Mouse (Mus musculus) left cerebral cortex, adult 8-10 months (tissue): ENCODE data around the gene Akp3. TPM values are rescaled to one million over a fixed set of nuclear protein-coding genes. Genes with fewer than 3 reads are reported as not detected.

ENCODE experiments used
- DNase-seq, 2 experiments: peaks; one replicate each; pipeline ENCODE4 v3.0.0; 2022; ENCODE audit warnings: low spot score in 2 of 2
- total RNA-seq, 4 experiments: library from RNA; stranded (reverse); gene quantifications; 2 replicates each; pipeline ENCODE4 v1.2.4; 2022

Akp3 gene
- total RNA-seq, 4 experiments from 2014 or later, result not detected

DNA sequence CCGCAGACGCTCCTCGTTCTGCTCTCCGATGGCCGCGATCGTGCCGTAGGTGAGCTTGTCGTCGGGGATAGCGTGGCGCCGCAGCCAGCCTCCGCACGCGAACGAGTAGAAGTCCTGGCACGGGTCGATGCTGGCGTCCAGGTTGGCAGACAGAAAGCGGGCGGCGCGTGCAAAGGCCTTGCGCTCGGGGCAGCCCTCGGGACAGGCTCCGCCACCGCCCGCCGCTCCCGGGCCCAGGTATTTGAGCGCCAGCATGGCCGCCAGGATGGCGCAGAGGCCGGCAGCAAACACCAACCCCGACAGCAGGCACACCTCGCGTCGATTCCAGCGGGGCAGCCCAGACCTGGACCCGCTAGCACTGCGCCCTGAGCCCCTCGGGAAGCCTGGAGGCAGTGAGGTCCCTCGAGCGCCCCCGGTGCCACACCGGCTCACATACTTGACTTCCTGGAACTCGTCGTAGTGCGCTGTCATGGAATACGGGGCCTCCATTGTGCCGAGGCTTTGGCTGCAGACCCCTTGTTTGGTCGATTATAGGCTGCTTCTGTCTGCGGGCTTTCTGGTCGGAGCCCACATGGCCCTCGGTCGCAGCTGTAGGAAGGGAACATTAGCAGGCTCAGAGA lies 29.8 kb downstream of the Akp3 start:
- no peak for DNase-seq

DNA sequence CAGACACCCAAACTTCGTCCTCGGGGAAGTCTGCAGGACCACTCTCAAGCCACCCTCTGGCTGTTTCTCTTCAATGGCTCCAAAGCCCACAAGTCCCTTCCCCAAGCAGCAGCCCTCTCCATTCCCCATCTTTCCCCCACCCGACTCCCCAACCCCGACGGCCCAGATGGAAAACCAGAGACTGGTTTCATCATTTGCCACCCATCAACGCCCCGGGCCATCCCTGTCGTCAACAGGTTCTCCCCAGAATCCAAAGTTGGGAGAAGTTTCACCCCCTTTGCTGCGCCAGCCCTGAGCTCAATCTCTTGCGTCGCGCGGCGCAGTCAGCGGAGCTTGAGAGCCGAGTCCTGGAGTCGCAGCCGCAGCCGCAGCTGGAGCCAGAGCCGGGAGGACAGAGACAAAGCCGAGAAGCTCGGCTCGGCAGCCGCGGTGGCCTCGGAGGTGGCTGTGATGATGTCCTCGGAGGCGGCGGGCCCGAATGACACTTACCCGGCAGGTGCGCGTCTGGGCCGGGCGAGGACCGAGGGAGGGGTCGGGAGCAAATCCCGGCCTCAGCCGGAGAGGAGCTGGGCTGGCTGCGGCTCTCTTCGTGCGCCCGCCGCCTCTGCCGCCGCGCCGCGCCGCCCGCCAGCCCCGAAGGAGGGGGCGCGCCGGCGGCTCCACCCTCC lies 30.9 kb downstream of the Akp3 start:
- DNase-seq, result peak in 1 of 2 experiments; percentile 6

DNA sequence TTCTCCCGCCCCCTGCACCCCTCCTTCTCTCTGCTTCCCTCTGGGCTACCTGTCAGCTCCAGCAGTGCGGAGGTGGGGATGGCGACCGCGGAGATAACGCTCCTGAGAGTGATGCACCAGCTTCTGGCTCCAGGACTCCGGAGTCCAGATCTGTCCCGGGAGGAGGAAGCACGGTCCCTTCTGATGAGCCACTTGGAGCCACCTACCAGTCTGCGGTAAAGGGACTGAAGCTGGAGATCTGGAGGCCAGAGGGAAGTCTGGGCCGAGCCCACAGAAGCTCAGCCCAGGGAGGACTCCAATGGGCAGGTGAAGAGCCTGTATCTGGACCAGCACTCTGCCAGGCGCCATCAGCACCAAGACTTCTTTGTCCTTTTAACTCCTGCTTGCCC lies 31.4 kb downstream of the Akp3 start, which contains the start of gene Ecel1:
Gene Ecel1 (minus strand): TSS at position 323 of the 389 bp plus-strand sequence.
- no peak for DNase-seq

DNA sequence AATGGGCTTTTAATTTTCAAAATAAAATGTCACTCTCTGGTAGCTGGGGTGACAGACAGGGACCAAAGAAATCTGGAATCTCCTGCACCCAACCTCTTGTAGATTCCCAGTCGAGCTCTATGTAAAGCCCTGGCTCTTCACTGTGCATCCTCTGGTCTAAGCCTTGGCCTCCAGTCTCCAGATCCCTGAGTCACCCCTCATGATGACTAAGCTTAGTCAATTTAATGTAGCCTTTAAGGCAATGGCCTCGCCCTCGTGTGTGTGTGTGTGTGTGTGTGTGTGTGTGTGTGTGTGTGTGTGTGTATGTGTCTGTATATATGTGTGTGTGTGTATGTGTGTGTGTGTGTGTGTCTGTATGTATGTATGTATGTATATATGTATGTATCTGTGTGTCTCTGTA lies 34.6 kb downstream of the Akp3 start:
- DNase-seq, result no peak

DNA sequence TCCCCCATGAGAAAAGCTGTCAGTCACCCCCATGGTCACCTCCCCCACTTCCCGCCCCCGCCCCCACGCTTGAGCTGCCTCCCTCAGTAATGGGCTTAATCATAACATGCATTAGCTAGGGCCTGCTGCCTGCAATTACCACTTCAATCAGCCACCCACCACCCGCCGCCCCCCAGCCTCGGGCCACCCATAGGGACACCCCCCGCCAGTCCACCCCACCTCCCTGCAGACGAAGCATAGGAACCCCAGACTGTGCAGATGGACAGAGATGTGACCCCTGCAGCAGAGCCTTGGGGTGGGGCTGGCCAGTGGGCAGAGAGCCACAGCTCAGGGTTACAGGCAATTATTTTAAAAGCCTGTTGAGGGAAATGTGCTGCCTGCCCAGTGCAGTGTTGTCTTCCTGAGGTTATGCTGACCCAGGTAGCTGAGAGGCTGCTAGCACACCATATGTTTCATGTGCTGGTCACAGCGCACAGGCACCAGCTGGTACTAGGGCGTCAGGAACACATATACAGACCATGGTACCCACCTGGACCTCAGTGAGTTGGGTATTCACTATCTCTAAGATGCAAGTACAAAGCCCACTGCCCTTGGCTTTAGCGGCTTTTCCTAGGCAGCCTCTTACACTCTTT lies 39.5 kb downstream of the Akp3 start:
- no peak for DNase-seq

DNA sequence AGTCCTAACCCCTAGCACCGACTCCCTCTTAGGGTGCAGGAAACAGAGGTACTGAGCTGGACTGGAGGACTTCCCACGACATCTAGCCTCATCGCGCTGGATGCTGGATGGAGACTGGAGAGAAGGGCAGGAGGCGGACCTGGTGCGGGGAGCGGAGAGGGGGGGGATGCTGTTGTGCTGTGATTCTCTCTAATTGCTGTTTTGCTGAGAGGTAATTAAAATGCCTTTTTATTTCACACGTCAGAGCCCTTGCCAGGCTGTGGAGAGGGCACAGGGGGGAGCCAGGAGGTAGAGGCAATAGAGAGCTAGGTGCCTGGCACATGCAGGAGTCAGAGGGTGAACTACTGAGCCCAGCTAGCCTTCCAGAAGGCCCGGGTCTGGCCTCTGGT lies 40.0 kb downstream of the Akp3 start:
- no peak for DNase-seq

DNA sequence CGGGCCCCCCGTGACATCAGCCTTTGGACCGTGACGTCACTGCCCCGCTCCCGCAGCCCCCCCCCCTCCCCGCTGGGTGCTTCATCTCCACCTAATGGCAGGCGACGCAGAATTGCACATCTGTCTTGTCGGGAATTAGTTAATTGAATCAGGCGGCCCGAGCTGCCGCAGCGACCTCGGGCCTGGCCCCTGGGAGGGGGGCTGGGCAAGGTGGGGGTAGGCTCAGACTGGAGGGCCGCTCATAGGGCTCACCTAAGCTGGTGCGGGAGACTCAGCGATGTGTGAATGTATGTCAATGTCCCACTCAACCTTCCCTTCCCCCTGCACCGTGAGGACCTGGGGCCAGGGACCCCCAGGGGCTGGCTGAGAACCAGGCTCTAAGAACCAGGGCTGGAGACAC lies 45.7 kb downstream of the Akp3 start:
- no peak for DNase-seq

DNA sequence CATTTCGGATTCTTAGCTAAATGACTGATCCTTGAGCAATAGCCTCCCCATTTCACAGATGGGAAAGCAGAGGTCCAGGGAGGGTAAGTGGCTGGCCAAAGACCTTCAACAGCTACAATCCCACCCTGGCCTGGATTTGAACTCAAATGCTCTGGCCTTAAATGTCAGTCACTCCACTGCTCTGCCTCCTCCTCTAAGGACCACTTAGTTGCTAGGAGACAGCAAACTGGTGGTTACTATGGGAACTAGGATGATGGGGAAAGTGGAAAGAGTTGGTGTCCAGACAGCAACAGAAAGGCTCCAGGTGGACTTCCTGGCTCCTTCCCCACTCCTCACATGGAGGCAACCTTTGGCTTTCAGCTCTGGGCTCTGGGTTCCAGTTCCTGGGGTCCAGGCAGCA lies 46.5 kb downstream of the Akp3 start:
- DNase-seq, result no peak

DNA sequence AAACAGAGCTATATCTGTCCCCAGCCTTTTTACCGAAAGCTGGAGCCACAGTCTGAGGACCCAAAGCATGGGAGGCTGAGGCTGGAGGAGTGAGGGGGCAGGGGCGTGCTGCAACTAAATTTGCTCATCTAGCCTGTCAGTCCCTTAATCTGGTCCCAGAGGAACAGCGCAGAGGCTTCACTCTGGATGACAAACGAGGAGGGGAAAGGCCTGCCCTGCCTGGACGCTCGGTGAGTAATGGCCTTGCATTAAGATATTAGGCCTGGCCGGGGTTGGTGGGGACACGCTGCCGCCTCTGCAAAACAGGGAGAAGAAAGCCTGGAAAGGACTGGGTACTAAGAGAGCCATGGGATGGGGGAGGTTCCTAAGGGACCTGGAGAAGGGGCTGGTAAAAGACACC lies 47.5 kb downstream of the Akp3 start:
- DNase-seq, result no peak

DNA sequence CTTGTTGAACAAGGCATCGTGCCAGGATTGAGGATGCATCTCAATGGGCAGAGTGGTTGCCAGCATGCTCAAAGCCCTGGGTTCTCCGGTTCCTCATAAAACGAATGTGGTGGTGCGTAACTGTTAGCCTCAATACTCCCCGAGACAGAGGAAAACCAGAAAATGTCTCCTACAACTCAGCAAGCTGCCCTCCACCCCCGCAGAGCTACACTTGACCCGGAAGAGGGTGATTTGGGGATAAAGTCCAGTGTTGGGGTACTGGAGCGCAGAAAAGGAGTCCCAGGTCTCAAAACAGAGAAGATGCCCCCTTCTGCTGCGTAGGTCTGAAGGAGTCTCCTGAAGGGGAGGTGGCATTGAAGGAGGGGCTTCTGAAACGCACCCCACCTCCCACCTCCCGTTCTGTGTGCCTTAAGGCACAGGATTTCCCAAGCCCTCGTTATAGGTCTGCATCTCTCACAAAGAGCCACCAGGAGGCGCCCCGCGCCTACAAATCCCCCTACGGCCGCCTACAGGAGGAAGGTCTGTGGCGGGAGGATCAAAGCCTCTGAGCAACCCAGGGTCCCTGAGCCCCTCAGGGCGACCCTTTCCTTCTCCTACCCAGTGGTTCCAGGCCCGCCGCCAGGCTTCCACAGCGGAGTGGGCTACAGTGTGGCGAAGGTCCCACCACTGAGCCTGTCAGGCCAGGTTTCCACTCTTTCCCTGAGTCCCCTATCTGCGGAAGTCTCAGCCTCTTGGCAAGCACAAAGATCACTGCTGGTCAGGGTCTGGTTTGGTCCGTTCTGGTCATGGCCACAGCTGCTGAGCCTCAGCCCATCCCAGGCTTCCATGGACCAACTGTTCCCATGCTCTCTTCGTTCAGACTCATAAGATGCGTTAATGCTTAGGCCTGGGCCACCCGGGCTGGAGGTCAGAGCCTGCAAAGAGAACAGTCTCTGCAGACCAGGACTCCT lies 49.5 kb downstream of the Akp3 start:
- peak in 1 of 2 experiments; percentile 42 for DNase-seq

DNA sequence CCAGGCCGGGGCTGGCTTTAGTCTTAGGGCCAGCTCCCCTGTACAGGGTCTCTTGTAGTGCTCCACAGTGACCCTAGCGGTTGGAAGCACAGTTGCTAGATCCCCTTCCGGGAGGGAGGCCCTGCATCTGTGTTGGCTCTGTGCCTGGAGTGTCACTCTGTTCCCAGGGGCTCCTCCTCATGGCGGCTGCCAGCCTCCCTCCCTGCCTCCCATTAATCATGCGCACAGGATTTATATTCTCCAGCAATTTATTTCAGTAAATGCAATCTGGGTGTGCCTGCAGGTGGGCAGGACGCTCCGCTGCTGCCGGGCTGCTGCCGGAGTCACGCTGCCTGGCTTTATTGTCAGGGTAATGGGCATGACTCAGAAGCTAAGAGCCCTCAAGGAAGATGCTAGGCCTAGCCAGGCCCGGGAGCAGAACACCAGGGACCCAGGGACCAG lies 51.1 kb downstream of the Akp3 start:
- peak; percentile 23 to 62 for DNase-seq

Other genes with a start within 250 kb of the Akp3 start
- gene Alppl2, start 35.0 kb upstream of the Akp3 start, total RNA-seq, result not detected
- gene Alpi, start 23.4 kb upstream of the Akp3 start, total RNA-seq, result under 1 TPM in 3 of 4 experiments, not detected in 1; 0.26 to 0.37 (median 0.30) TPM
- gene Ecel1, start 31.5 kb downstream of the Akp3 start, total RNA-seq, result 10 to 100 TPM; 15.6 to 23.3 (median 17.4) TPM
- gene Prss56, start 58.3 kb downstream of the Akp3 start, total RNA-seq, result 1 to 10 TPM; 1.8 to 4.2 (median 2.8) TPM
- gene Chrnd, start 65.6 kb downstream of the Akp3 start, total RNA-seq, result not detected
- not detected for gene Chrng, start 79.7 kb downstream of the Akp3 start, total RNA-seq
- gene Eif4e2, start 88.9 kb downstream of the Akp3 start, total RNA-seq, result 10 to 100 TPM; 57.6 to 68.2 (median 58.9) TPM
- gene Efhd1, start 139.4 kb downstream of the Akp3 start, total RNA-seq, result 10 to 100 TPM; 16.4 to 18.6 (median 17.5) TPM
- gene Gigyf2, start 202.0 kb downstream of the Akp3 start, total RNA-seq, result 100 to 1,000 TPM; 121 to 154 (median 142) TPM